Mouse (Mus musculus) gastrocnemius, adult 2 months (tissue): ENCODE data around the gene Rbm7. TPM values are rescaled to one million over a fixed set of nuclear protein-coding genes. Genes with fewer than 3 reads are reported as not detected.

Source experiments
- DNase-seq: peaks from one replicate; pipeline ENCODE4 v3.0.0; 2022
- H3K27ac ChIP-seq: fragments of 200-600 bp; 2 replicates; pipeline ENCODE4 v1.8.1; 2022; ENCODE audit warnings: mild to moderate bottlenecking
- H3K4me3 ChIP-seq: fragments of 200-600 bp; 2 replicates; pipeline ENCODE4 v1.8.1; 2022; ENCODE audit warnings: mild to moderate bottlenecking, moderate library complexity
- CTCF ChIP-seq: fragments of 200-600 bp; IDR thresholded peaks from 2 replicates; pipeline ENCODE4 v1.8.1; 2022; ENCODE audit warnings: antibody characterized with exemption, mild to moderate bottlenecking, moderate library complexity
- intact Hi-C: fragments of 180-260 bp; cut with DNase I; formaldehyde crosslinking; loops from one replicate; pipeline ENCODE4 v1.15.1; 2025
- total RNA-seq, 2 experiments: library from RNA; stranded (reverse); gene quantifications; 2 replicates each; pipeline ENCODE4 v1.2.3; 2021

Rbm7 gene
- total RNA-seq, 2 experiments from 2014 or later = 15.2 to 16.0 TPM

DNA sequence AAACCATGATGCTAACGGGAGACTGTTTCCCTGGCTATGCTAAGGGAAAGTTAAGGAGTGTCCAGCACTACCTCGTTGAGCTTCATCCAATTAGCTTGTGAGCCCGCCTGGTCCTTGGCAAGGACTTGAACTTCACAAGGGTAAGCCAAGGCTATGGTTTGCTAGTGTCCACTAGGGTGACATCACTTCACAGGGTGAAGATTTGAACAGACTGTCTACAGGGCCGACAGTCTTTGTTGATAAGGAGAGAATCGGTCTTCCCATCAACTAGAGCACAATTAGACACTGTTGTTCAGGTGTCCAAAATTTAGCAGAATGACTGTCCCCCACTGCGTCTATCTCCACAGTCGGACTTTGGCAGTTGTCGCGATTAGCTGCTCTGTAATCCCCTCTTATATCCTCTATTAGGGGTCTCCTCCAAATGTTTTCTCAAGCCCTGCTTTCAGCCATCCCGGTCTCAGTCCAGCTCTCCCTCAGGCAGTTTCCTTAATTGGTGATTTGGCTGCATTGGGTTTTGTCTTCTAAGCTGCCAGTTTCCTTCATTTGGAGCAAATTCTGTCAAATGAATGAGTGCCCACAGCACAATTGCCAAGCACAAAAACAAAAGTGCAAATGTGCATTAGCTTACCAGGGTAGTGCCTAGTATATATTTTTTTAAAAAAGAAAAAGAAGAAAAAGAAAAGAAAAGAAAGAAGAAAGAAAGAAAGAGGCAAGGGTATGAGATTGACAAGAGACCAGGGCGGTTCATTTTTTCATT, 21.7 kb upstream of the Rbm7 start:
- H3K27ac ChIP-seq = peak overlapping the region; percentile 38; the same call in 1 of the 2 replicates
- DNase-seq = no peak
- intact Hi-C loops = no loop called here
- H3K4me3 ChIP-seq = peak overlapping the region; percentile 47
- no peak for TF ChIP-seq CTCF

- TF ChIP-seq CTCF = no peak
- intact Hi-C loops = no loop called here
- Histone ChIP-seq H3K4me3 (no peak overlapping the region), H3K27ac (no peak overlapping the region)
- DNase-seq = no peak
These were observed 20.2 kb upstream of the Rbm7 start for GRCm38 (mm10) chr9:48515332-48515731.

DNA sequence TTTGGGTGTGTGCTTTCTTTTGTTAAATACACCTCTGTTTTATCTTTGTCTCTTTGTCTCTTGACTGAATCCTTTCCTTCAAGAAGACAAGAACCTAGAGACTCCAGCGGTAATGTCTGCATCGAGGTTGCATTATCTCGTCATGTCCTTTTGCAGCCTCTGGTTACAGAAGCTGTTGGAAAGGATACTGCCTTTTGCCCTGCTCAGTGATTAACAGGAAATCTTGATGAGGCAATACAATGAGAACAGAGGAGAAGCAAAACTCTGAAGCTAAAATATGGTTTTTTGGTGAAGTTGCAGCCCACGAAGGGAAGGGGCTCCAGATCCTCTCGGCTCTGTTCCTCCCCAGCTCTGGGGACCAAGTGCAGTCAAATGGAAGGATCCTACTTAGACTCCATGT, 15.0 kb upstream of the Rbm7 start:
- DNase-seq = no peak
- H3K27ac ChIP-seq = no peak overlapping the region
- no peak for TF ChIP-seq CTCF
- intact Hi-C loops = no loop called here
- H3K4me3 ChIP-seq = no peak overlapping the region

DNA sequence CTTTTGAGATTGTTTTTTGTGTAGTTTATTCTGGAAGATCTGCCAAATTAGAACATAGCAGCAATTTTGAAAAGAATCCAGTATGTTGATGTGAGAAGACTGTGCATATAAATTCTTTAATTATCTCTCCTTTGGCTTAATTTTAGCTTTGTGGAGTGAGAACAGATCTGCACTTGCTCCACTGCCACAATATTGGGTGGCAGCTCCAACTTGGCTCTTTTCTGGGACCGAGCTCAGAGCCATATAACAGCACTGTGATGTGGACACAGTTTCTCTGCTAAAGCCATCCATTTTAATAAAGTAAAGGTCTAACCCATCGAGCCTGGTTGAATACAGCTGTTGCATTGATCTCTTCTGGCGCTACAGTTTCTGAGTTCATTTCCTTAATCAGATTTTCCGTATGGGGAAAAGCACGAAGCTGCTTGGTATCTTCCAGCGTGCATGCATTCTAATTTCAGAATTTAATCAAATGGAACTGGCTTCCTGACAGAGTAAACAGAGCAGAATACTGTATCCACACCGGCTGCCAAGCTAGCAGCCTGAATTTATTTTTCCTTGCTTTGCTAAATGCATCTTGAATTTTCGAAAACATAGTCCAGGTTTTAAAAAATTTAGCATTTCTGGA, 9.8 kb upstream of the Rbm7 start:
- no peak overlapping the region for H3K4me3 ChIP-seq
- no peak for DNase-seq
- intact Hi-C loops = no loop called here
- no peak for TF ChIP-seq CTCF
- H3K27ac ChIP-seq = no peak overlapping the region

DNA sequence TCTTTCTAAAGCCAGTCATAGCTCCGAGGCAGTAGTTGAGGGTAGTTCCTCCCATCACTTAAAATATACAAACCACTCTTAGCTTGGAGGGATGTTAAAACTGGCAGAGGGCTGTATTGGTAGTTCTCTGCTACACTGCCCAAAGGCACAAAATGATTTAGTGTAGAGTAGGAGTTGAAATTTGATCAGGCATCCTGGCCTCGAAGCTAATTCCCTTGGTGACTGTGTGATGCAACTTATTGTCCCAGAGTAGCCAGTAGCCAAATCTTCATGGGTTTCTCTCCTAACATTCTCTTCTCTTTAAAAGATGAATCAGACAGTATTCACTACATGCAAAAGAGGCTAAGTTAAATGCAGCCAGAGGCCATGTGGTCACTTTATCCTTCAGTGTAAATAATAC, 7.9 kb upstream of the Rbm7 start:
- DNase-seq = no peak
- H3K27ac ChIP-seq = no peak overlapping the region
- intact Hi-C loops = no loop called here
- no peak for TF ChIP-seq CTCF
- no peak overlapping the region for H3K4me3 ChIP-seq

DNA sequence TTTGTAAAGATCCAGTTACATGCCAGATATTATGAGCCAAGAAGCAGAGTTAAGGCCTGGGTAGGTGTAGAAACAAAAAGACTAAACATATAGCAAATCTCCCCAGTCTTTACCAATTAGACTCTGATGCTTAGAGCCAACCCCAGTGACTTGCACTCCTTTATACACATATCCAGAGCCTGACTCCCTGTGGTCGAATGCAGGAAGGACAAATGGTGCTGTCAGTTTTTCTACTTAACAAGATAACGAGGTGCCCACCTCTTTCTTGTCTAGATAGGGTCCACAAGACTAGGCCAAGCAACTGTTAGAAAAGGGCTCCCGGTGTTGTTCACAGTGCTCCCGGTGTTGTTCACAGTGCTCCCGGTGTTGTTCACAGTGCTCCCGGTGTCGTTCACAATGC, 6.1 kb upstream of the Rbm7 start:
- TF ChIP-seq CTCF = no peak
- no peak overlapping the region for H3K4me3 ChIP-seq
- DNase-seq = no peak
- intact Hi-C loops = no loop called here
- no peak overlapping the region for H3K27ac ChIP-seq

DNA sequence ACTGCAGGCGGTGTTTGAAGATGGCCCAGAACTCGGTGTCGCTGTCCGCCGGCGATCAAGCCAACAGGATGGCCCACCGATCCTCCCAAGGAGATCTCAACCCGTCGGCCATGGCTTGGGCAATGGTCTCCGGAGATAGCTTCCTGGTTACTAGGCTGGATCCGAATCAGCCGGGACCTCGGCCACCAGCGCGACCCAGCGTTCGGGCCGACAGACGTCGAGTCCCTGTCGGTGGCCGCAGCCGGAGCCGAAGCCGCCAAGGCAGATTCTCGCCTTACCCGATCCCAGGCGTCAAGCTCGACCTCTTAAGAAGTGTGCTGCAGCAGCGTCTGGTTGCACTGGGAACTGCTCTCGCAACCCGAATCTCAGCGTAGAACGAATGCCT, 441 bp upstream of the Rbm7 start:
- intact Hi-C loops = loop anchor here (2.0 to 10.0 kb wide), 3 partner anchors 15 to 559 kb away; partner anchors contain the start of genes Rexo2, Usp28 and Zw10
- Histone ChIP-seq H3K27ac (peak overlapping the region; percentile 97), H3K4me3 (peak overlapping the region; percentile 85)
- TF ChIP-seq CTCF = no peak; the same call in 1 of the 2 replicates
- no peak for DNase-seq

DNA sequence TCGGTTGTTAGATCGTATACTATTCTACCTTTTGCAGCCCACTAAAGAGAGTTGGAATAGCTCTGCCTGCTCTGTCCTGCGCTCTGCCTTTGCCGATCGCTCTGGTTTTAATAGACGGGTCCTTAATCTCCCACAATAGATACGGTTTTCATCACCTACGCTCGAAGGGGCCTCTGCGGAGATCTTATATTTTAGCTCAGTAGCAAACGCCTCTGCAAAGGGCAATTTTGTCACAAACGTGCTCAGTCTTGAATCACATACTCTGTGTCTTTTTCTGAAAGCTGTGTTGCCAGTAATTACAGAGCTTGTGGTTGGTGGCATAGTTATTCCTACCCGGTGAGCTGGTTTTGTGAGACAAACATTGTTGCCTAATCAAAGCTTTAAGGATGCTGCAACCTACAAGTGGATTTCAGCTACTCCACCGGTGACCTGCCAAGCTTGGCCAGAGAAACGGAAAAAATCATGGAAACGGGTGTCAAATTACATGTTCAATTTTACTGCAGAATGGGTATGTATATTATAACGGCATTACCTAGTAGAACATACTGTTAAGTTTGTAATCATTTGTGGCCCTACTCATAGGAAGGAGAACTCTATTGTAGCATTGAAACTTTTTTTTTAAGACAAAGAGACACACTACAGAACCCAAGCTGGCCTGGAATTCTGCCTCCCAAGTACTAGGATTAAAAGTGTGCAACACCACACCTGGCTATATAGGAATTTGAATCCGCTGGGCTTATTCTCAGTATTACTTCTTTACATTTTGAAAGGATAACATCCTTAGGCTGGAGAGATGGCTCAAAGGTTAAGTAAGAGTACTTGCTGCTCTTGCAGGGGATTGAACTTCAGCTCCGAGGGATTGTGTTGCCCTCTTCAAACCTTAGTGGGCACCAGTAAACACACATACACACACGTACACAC, 13.6 kb downstream of the Rbm7 start:
- intact Hi-C loops = loop anchor here (2.0 kb wide), 1 partner anchor 13 kb away; the partner anchor contains the start of genes Gm5617 and Rbm7
- no peak for TF ChIP-seq CTCF
- H3K27ac ChIP-seq = peak overlapping the region; percentile 88
- DNase-seq = no peak
- H3K4me3 ChIP-seq = peak overlapping the region; percentile 85

DNA sequence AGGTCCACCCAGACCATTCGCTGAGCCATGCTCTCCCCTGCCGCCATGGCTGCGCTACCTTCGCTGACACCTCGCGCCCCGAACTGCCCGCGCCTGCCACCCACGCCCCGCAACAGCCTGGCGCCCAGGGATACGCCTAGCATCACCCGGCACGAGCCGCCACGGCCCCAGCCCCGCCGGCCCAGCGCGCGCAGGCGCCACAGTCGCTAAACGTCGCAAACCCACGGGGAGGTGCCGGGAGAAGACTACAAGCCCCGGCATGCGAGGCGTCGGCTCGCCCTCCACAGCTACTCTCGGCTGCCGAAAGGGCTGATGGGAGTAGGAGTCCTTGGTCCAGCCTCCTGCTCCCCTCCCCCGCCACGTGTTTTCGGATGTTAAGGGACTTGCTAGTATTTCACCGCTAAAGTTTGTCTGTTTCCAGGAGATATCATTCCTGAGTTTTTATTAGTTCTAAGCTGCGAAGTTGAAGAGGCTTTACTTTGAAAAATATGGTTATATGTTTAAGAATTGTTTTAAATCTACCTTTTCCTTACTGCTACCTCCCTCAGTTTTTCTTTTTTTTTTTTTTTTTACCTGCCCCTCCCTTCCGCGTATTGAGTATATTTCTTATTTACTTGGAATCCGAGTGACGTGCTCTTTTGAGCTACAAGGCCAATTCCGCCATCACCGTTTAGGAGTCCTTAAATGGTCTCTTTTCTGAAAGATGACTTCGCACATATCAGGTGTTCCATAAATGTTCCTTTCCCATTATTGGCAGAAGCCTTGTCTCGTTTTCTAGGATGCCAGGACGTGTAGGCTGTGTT, 14.5 kb downstream of the Rbm7 start, which contains the start of gene Rexo2:
Gene Rexo2 (minus strand): TSS at position 213 of the 803 bp plus-strand sequence.
- intact Hi-C loops = loop anchor here (2.0 kb wide), 1 partner anchor 14 kb away; the partner anchor contains the start of genes Gm5617 and Rbm7
- DNase-seq = peak; percentile 96
- no peak for TF ChIP-seq CTCF
- Histone ChIP-seq H3K27ac (peak within 1 kb of the TSS; percentile 88), H3K4me3 (peak within 1 kb of the TSS; percentile 85)

DNA sequence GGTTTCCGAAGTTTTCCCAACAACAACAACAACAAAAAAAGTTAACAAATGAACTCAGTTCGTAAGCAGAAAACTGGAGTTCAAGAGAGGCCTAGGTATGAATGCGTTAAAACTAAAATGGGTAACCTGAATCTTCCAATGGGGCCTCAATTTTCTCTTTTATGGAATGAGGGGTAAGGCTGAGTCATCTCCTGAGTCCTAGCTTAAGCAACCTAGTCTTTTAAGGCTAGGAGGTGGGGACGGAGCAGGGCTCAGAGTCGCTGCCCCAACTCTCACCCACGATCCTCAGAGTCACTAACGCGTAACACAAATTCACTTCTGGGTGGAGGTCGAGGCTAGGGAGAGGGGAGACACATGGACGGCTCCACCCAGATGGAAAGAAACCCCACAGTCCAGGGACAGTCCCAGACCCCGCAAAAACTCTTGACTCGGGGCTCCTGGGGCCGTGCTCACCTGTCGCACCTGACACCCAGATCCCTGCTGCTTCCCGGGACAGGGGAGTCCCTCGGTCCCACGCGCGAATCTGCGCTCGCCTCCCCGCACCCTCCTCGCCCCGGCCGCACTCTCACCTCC, 15.2 kb downstream of the Rbm7 start:
- TF ChIP-seq CTCF = no peak
- Histone ChIP-seq H3K4me3 (peak overlapping the region; percentile 85), H3K27ac (peak overlapping the region; percentile 88)
- no peak for DNase-seq
- intact Hi-C loops = loop anchor here (2.0 kb wide), 1 partner anchor 15 kb away; the partner anchor contains the start of genes Gm5617 and Rbm7

GRCm38 (mm10) chr9:48478808-48479207, 16.3 kb downstream of the Rbm7 start:
- intact Hi-C loops = no loop called here
- no peak for DNase-seq
- Histone ChIP-seq H3K4me3 (no peak overlapping the region), H3K27ac (no peak overlapping the region)
- TF ChIP-seq CTCF = no peak
